Mouse (Mus musculus) G1E (cell line): ENCODE results near the gene Sash3. TPM values are rescaled to one million over a fixed set of nuclear protein-coding genes. Genes with fewer than 3 reads are reported as not detected.

Source experiments
- ATAC-seq: 2 replicates; pipeline ENCODE4 v1.8.0; 2016; ENCODE audit warnings: mild to moderate bottlenecking; ENCODE audit not compliant: insufficient number of reproducible peaks, poor library complexity, low FRiP score, severe bottlenecking; ENCODE audit errors: extremely low read depth
- DNase-seq: peaks from one replicate; pipeline ENCODE4 v3.0.0; 2012; ENCODE audit warnings: low spot score
- H3K27me3 ChIP-seq: 2 replicates; pipeline ENCODE4 v1.6.1; 2012; ENCODE audit warnings: mild to moderate bottlenecking, low read length, inconsistent platforms; ENCODE audit not compliant: insufficient read depth
- H3K36me3 ChIP-seq: replicated peaks from 2 replicates; pipeline ENCODE3; 2012; ENCODE audit warnings: mild to moderate bottlenecking, inconsistent platforms
- H3K4me1 ChIP-seq: 2 replicates; pipeline ENCODE4 v1.6.1; 2012; ENCODE audit warnings: low read depth, low read length, inconsistent platforms, mixed read lengths; ENCODE audit not compliant: insufficient read depth
- H3K4me3 ChIP-seq: 2 replicates; pipeline ENCODE4 v1.5.1; 2012; ENCODE audit warnings: low read depth, mild to moderate bottlenecking, inconsistent platforms, low read length, moderate library complexity, mixed read lengths
- H3K9me3 ChIP-seq: replicated peaks from 2 replicates; pipeline ENCODE4 v1.6.1; 2012; ENCODE audit warnings: inconsistent platforms
- CTCF ChIP-seq: IDR thresholded peaks from 2 replicates; pipeline ENCODE4 v1.5.1; 2012; ENCODE audit warnings: low read depth, low read length, inconsistent platforms, mixed read lengths
- GATA1 ChIP-seq: IDR thresholded peaks from 2 replicates; pipeline ENCODE4 v1.6.1; 2012; ENCODE audit warnings: borderline replicate concordance, low read length, inconsistent platforms, mixed read lengths
- GATA2 ChIP-seq: IDR thresholded peaks from 2 replicates; pipeline ENCODE4 v1.6.1; 2012; ENCODE audit warnings: low read depth, low read length, inconsistent platforms, borderline replicate concordance
- POLR2AphosphoS5 ChIP-seq: IDR thresholded peaks from 2 replicates; pipeline ENCODE4 v1.6.1; 2012; ENCODE audit warnings: low read depth, low read length, inconsistent platforms; ENCODE audit not compliant: insufficient replicate concordance
- TAL1 ChIP-seq: conservative IDR thresholded peaks from 2 replicates; pipeline ENCODE4 v1.6.1; 2012; ENCODE audit warnings: low read depth, low read length, inconsistent platforms, mixed read lengths
- polyA plus RNA-seq: library from polyadenylated mRNA; stranded (reverse); fragments of >175 nt; gene quantifications from 2 replicates; pipeline ENCODE4 v1.2.3, GENCODE M21; 2012
- total RNA-seq, 2 experiments: library from RNA; stranded (forward) in 1 of 2; stranded (reverse) in 1 of 2; fragments of 200-1000 nt in 1 of 2; fragments of >200 nt in 1 of 2; fragmentation: Nextera tagmentation in 1 of 2; gene quantifications; 2 replicates each; pipeline ENCODE4 v1.2.3; 2014 to 2017

Gene Sash3
- total and polyA plus RNA-seq, 3 experiments, result 1.1 to 9.2 (median 1.5) TPM

GRCm38 (mm10) chrX:48181844-48182243 lies 35.6 kb downstream of the Sash3 start:
- H3K27me3 ChIP-seq, result no peaks in the 10 kb centered on the region
- DNase-seq, result no peak
- no peak for ATAC-seq
- no peaks in the 10 kb centered on the region for H3K4me1 ChIP-seq
- no peaks in the 10 kb centered on the region for H3K9me3 ChIP-seq
- no peak overlapping the region for H3K4me3 ChIP-seq
- TF ChIP-seq TAL1 (no peak), GATA2 (no peak), POLR2AphosphoS5 (no peak), GATA1 (no peak), CTCF (no peak)
- peaks cover 67% of the 10 kb centered on the region for H3K36me3 ChIP-seq

- ATAC-seq (no peak), DNase-seq (no peak)
- H3K36me3 ChIP-seq, result peaks cover 64% of the 10 kb centered on the region
- no peak overlapping the region for H3K4me3 ChIP-seq
- no peak for TF ChIP-seq TAL1
- TF ChIP-seq GATA1, result no peak
- no peak for TF ChIP-seq CTCF
- no peak for TF ChIP-seq GATA2
- no peak for TF ChIP-seq POLR2AphosphoS5
- no peaks in the 10 kb centered on the region for H3K4me1 ChIP-seq
- H3K27me3 ChIP-seq, result no peaks in the 10 kb centered on the region
- H3K9me3 ChIP-seq, result no peaks in the 10 kb centered on the region
These were observed 38.5 kb downstream of the Sash3 start for GRCm38 (mm10) chrX:48184703-48185102.

GRCm38 (mm10) chrX:48191261-48191660 lies 45.0 kb downstream of the Sash3 start:
- TF ChIP-seq GATA1 (no peak), CTCF (no peak), GATA2 (no peak), POLR2AphosphoS5 (no peak), TAL1 (no peak)
- Histone ChIP-seq H3K9me3 (no peaks in the 10 kb centered on the region), H3K27me3 (no peaks in the 10 kb centered on the region), H3K4me1 (no peaks in the 10 kb centered on the region), H3K36me3 (peaks cover 77% of the 10 kb centered on the region), H3K4me3 (no peak overlapping the region)
- ATAC-seq (no peak), DNase-seq (no peak)

- Histone ChIP-seq H3K27me3 (no peaks in the 10 kb centered on the region), H3K4me1 (no peaks in the 10 kb centered on the region), H3K9me3 (no peaks in the 10 kb centered on the region), H3K36me3 (peaks cover 81% of the 10 kb centered on the region), H3K4me3 (no peak overlapping the region)
- TF ChIP-seq CTCF (no peak), TAL1 (no peak), GATA1 (no peak), GATA2 (no peak), POLR2AphosphoS5 (no peak)
- ATAC-seq (no peak), DNase-seq (no peak)
These were observed 47.3 kb downstream of the Sash3 start for GRCm38 (mm10) chrX:48193235-48194152.

GRCm38 (mm10) chrX:48197856-48198255 lies 51.6 kb downstream of the Sash3 start:
- no peak for DNase-seq
- TF ChIP-seq GATA1, result no peak
- no peak for TF ChIP-seq POLR2AphosphoS5
- no peak for TF ChIP-seq GATA2

GRCm38 (mm10) chrX:48199026-48199425 lies 52.8 kb downstream of the Sash3 start:
- TF ChIP-seq TAL1, result no peak
- no peak for TF ChIP-seq GATA2
- no peak for TF ChIP-seq GATA1
- no peak for TF ChIP-seq POLR2AphosphoS5
- no peak for TF ChIP-seq CTCF
- DNase-seq, result no peak
- Histone ChIP-seq H3K4me1 (peaks cover 7% of the 10 kb centered on the region), H3K27me3 (no peaks in the 10 kb centered on the region), H3K9me3 (no peaks in the 10 kb centered on the region), H3K36me3 (peaks cover 78% of the 10 kb centered on the region), H3K4me3 (no peak overlapping the region)
- ATAC-seq, result no peak

More at GRCm38 (mm10) chrX:48197856-48198255, 51.6 kb downstream of the Sash3 start:
- H3K36me3 ChIP-seq, result peaks cover 79% of the 10 kb centered on the region
- H3K4me3 ChIP-seq, result no peak overlapping the region
- no peaks in the 10 kb centered on the region for H3K9me3 ChIP-seq
- ATAC-seq, result no peak
- peaks cover 4% of the 10 kb centered on the region; the same call in 1 of the 2 replicates for H3K4me1 ChIP-seq
- no peaks in the 10 kb centered on the region for H3K27me3 ChIP-seq
